Mouse (Mus musculus) CH12.LX (cell line): ENCODE results near the gene Hoxd1. TPM values are rescaled to one million over a fixed set of nuclear protein-coding genes. Genes with fewer than 3 reads are reported as not detected.

Experiments
- DNase-seq: peaks from one replicate; pipeline ENCODE4 v3.0.0-alpha.2; 2013; ENCODE audit errors: extremely low read depth
- H3K27ac ChIP-seq: 2 replicates; pipeline ENCODE4 v1.5.1; 2012; ENCODE audit warnings: low read depth, mild to moderate bottlenecking, control low read depth, moderate library complexity; ENCODE audit not compliant: insufficient read depth
- H3K27me3 ChIP-seq: replicated peaks from 2 replicates; pipeline ENCODE3; 2012; ENCODE audit warnings: inconsistent platforms
- H3K36me3 ChIP-seq, 2 experiments: replicated peaks in 1 of 2; 2 replicates each; pipeline versions ENCODE3 to v1.6.1; 2012; ENCODE audit warnings: inconsistent platforms in 1 of 2, low read length in 1 of 2, mild to moderate bottlenecking in 1 of 2, mixed read lengths in 1 of 2, moderate library complexity in 1 of 2; ENCODE audit not compliant: control insufficient read depth in 1 of 2, insufficient read depth in 1 of 2
- H3K4me1 ChIP-seq, 2 experiments: 2 replicates each; pipeline ENCODE4 v1.6.1; 2012; ENCODE audit warnings: inconsistent platforms in 1 of 2, moderate library complexity in 1 of 2; ENCODE audit not compliant: insufficient read depth in 2 of 2, control insufficient read depth in 1 of 2
- H3K4me2 ChIP-seq: 2 replicates; pipeline ENCODE4 v1.6.1; 2012; ENCODE audit warnings: low read depth, mild to moderate bottlenecking, control low read depth; ENCODE audit not compliant: poor library complexity, insufficient read depth, severe bottlenecking
- H3K4me3 ChIP-seq, 3 experiments: fragments of 150-350 bp in 1 of 3; sonication (generic) in 1 of 3; replicated peaks in 1 of 3; 2 replicates each; pipeline versions ENCODE3 to v1.5.1; 2011 to 2012; ENCODE audit warnings: low read depth in 2 of 3, low read length in 2 of 3, mild to moderate bottlenecking in 2 of 3, moderate library complexity in 2 of 3, control low read depth in 1 of 3, improper control_type of control experiment in 1 of 3, inconsistent platforms in 1 of 3, mixed read lengths in 1 of 3; ENCODE audit not compliant: poor library complexity in 1 of 3
- H3K79me2 ChIP-seq: replicated peaks from 2 replicates; pipeline ENCODE4 v1.6.1; 2012; ENCODE audit warnings: mild to moderate bottlenecking, moderate library complexity; ENCODE audit not compliant: control insufficient read depth, poor library complexity, insufficient read depth, severe bottlenecking; ENCODE audit errors: extremely low read depth
- H3K9ac ChIP-seq: 2 replicates; pipeline ENCODE4 v1.6.1; 2012; ENCODE audit warnings: low read depth, mild to moderate bottlenecking, control low read depth, moderate library complexity; ENCODE audit not compliant: insufficient read depth
- H3K9me3 ChIP-seq: replicated peaks from 2 replicates; pipeline ENCODE3; 2012; ENCODE audit warnings: low read length, inconsistent platforms, mixed read lengths
- BHLHE40 ChIP-seq: IDR thresholded peaks from 2 replicates; pipeline ENCODE4 v1.6.1; 2011; ENCODE audit warnings: mild to moderate bottlenecking, low read depth, low read length, improper control_type of control experiment
- CHD2 ChIP-seq: IDR thresholded peaks from 2 replicates; pipeline ENCODE4 v1.6.1; 2011; ENCODE audit warnings: low read length, improper control_type of control experiment
- E2F4 ChIP-seq: IDR thresholded peaks from 2 replicates; pipeline ENCODE4 v1.6.1; 2011; ENCODE audit warnings: low read depth, low read length, improper control_type of control experiment; ENCODE audit not compliant: insufficient replicate concordance
- GABPA ChIP-seq: IDR thresholded peaks from 2 replicates; pipeline ENCODE4 v1.6.1; 2012; ENCODE audit warnings: low read depth, low read length, improper control_type of control experiment, inconsistent platforms; ENCODE audit not compliant: insufficient replicate concordance
- HCFC1 ChIP-seq: IDR thresholded peaks from 2 replicates; pipeline ENCODE4 v1.6.1; 2012; ENCODE audit warnings: low read depth, mild to moderate bottlenecking, inconsistent platforms, low read length, improper control_type of control experiment
- JUND ChIP-seq: conservative IDR thresholded peaks from 2 replicates; pipeline ENCODE4 v1.6.1; 2011; ENCODE audit warnings: low read depth, low read length, improper control_type of control experiment
- MXI1 ChIP-seq: IDR thresholded peaks from 2 replicates; pipeline ENCODE4 v1.6.1; 2011; ENCODE audit warnings: mild to moderate bottlenecking, low read depth, low read length, improper control_type of control experiment
- NRF1 ChIP-seq: IDR thresholded peaks from 2 replicates; pipeline ENCODE4 v1.6.1; 2014; ENCODE audit warnings: low read depth, mild to moderate bottlenecking, inconsistent platforms, low read length, improper control_type of control experiment, moderate library complexity
- PAX5 ChIP-seq: IDR thresholded peaks from 2 replicates; pipeline ENCODE4 v1.6.1; 2012; ENCODE audit warnings: low read length, inconsistent platforms, mixed read lengths
- RAD21 ChIP-seq: IDR thresholded peaks from 2 replicates; pipeline ENCODE4 v1.6.1; 2011; ENCODE audit warnings: low read depth, mild to moderate bottlenecking, low read length, improper control_type of control experiment, moderate library complexity
- RCOR1 ChIP-seq: conservative IDR thresholded peaks from 2 replicates; pipeline ENCODE4 v1.6.1; 2012; ENCODE audit warnings: low read depth, mild to moderate bottlenecking, inconsistent platforms, low read length, improper control_type of control experiment
- SIN3A ChIP-seq: IDR thresholded peaks from 2 replicates; pipeline ENCODE4 v1.6.1; 2012; ENCODE audit warnings: low read length, improper control_type of control experiment, inconsistent platforms
- TBP ChIP-seq: conservative IDR thresholded peaks from 2 replicates; pipeline ENCODE4 v1.6.1; 2011; ENCODE audit warnings: low read depth, low read length, improper control_type of control experiment
- TCF12 ChIP-seq: IDR thresholded peaks from 2 replicates; pipeline ENCODE4 v1.6.1; 2014; ENCODE audit warnings: low read depth, mild to moderate bottlenecking, inconsistent platforms, low read length, improper control_type of control experiment
- USF1 ChIP-seq: IDR thresholded peaks from 2 replicates; pipeline ENCODE4 v1.6.1; 2014; ENCODE audit warnings: low read depth, mild to moderate bottlenecking, inconsistent platforms, low read length, improper control_type of control experiment
- ZKSCAN1 ChIP-seq: IDR thresholded peaks from 2 replicates; pipeline ENCODE4 v1.6.1; 2012; ENCODE audit warnings: low read depth, inconsistent platforms, low read length, improper control_type of control experiment, borderline replicate concordance
- ZNF384 ChIP-seq: IDR thresholded peaks from 2 replicates; pipeline ENCODE4 v1.6.1; 2012; ENCODE audit warnings: low read depth, low read length, improper control_type of control experiment, inconsistent platforms
- dilution Hi-C: fragments of 300-500 bp; cut with MboI; formaldehyde crosslinking; loops from 2 replicates; pipeline ENCODE4 v1.14.3; 2020; ENCODE audit warnings: low sequenced_read_pairs; ENCODE audit not compliant: extremely low pct_unique_long_range_greater_than_20kb, extremely low pct_ligation_motif_present
- in situ Hi-C: fragments of 300-500 bp; cut with MboI; formaldehyde crosslinking; loops from 3 replicates; pipeline ENCODE4 v1.14.3; 2019; ENCODE audit warnings: low sequenced_read_pairs, low pct_ligation_motif_present, low pct_unique_long_range_greater_than_20kb, mixed read lengths
- polyA plus RNA-seq: library from polyadenylated mRNA; unstranded; fragments of >175 nt; gene quantifications from 2 replicates; pipeline ENCODE4 v1.2.1, GENCODE M21; 2012; ENCODE audit warnings: low read depth; ENCODE audit not compliant: insufficient read length
- total RNA-seq, 2 experiments: library from RNA; depleted of rRNA; stranded (reverse); fragments of 300-350 nt in 1 of 2; fragments of >200 nt in 1 of 2; gene quantifications; 2 replicates each; pipeline ENCODE4 v1.2.3; 2012 to 2014

Hoxd1 gene
- total and polyA plus RNA-seq, 3 experiments = not detected

DNA sequence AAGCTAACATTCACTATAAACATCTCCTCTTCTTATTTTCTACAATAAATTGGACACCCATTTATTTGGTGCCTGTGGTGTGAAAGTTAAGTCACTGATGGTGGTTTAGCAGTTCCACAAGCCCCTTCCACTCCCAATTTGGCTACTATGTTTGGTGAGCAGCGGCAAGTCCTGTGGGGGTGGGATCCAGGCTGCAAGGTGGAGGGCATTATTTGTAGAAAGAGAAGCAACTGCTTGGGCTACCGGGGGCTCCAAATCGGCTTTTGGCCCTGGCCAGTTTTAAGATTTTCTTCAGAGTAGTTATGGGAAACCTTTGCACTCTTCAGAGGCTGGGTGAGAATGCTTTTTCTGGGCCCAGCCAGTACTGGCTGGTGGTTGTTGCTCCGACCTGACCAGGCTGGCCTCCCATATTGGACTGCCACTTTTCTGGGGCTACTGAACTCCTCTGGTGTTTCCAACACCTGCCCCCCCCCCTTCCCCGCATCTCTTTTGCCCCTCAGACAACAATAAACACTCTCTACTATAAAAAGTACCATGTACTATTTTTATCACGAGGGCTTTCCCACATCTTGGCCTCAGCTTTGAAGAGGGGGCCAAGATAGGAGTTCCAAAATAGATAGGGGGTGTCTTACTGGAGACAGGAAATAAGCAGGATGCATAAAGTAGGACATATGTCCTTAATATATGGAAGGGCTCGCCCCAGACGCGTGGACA lies 30.8 kb upstream of the Hoxd1 start (continued):
- TF ChIP-seq USF1 (no peak), E2F4 (no peak), ZKSCAN1 (no peak), SIN3A (peak; percentile 56), CHD2 (0 out of 2 replicates have a peak, but pooled peaks have one; percentile 13)

DNA sequence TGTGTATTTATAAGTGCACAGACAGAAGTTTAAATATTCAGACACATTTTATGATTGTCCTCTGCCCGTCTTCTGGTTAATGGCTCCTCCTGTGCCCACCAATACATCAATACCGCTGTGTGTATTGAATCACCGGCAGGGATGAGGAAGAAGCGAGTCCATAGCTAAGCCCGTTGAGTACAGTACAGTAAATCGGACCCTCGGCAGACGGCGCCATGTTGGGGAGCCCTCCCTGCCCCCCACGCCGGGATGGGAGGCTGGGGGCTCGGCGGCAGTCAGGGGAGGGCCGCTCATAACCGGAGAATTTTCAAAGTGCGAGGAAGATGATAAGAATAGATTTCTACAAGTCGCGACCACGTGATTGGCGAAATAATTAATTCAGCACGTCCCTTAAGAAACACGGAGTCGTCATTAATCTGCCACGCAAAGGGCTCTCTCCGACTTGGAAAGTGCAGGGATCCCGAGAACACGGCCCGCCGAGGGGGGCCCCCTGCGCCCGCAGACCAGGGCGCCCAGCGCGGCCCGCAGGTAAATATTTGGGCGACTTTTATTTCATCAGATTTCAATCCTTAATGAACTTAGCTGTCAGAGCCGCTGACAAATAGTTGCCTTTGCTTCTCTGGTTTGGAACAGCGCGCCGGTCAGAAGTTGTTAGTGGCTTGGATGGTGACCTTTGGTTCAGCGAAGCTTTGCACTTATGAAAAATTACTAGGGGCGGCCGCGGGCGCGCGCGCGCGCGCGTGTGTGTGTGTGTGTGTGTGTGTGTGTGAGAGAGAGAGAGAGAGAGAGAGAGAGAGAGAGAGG lies 30.1 kb upstream of the Hoxd1 start:
- peak overlapping the region; percentile 98 for H3K4me2 ChIP-seq
- dilution Hi-C loops = no loop called here
- TF ChIP-seq BHLHE40 = peak; percentile 38; the same call in 1 of the 2 replicates
- TF ChIP-seq TBP = no peak
- TF ChIP-seq SIN3A = peak; percentile 11
- 0 out of 2 replicates have a peak, but pooled peaks have one; percentile 29 for TF ChIP-seq NRF1
- TF ChIP-seq GABPA = no peak
- peak; percentile 22; the same call in 1 of the 2 replicates for TF ChIP-seq CHD2
- 0 out of 2 replicates have a peak, but pooled peaks have one; percentile 14 for TF ChIP-seq MXI1
- no peak for TF ChIP-seq RAD21
- no peak for TF ChIP-seq RCOR1
- TF ChIP-seq, all 38 proteins: peak for 5
- H3K9me3 ChIP-seq = peaks cover 16% of the 10 kb centered on the region
- peak overlapping the region; percentile 50 to 59 (median 59) for H3K4me3 ChIP-seq
- in situ Hi-C loops = no loop called here
- peaks cover 8 to 54% of the 10 kb centered on the region in 2 experiments; a peak in 2 of 4 replicates for H3K4me1 ChIP-seq
- DNase-seq = peak; percentile 27
- H3K79me2 ChIP-seq = peaks cover 25% of the 10 kb centered on the region
- H3K27me3 ChIP-seq = no peaks in the 10 kb centered on the region
- H3K36me3 ChIP-seq = peaks cover 15 to 34% of the 10 kb centered on the region in 2 experiments
- H3K9ac ChIP-seq = peak overlapping the region; percentile 96
- peak overlapping the region; percentile 92 for H3K27ac ChIP-seq

DNA sequence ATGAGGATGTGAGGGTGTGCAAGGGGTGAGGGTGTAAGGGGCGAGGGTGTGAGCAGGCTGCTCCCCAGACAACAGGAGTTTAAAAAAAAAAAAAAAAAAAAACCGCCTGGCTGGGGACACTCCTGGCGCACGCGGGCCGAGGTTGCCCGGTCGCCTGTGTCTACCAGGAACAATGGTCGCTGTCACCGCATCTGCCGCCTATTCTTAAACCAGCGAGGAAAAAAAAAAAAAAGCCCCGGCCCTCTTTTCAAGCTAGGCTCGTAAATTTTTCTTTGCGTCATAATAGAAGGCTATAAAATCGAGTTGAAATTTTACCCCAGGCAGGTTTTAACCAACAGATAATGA lies 29.5 kb upstream of the Hoxd1 start:
- Histone ChIP-seq H3K9ac (peak overlapping the region; percentile 96), H3K4me2 (peak overlapping the region; percentile 98), H3K4me1 (peaks cover 11 to 57% of the 10 kb centered on the region in 2 experiments), H3K27me3 (no peaks in the 10 kb centered on the region), H3K36me3 (peaks cover 10 to 28% of the 10 kb centered on the region in 2 experiments), H3K27ac (peak overlapping the region; percentile 92; the same call in 1 of the 2 replicates), H3K9me3 (peaks cover 16% of the 10 kb centered on the region), H3K79me2 (peaks cover 21% of the 10 kb centered on the region), H3K4me3 (peak overlapping the region; percentile 50 to 59 (median 59))
- DNase-seq = peak; percentile 41
- dilution Hi-C loops = no loop called here
- in situ Hi-C loops = no loop called here
- no peak for TF ChIP-seq E2F4
- no peak for TF ChIP-seq JUND
- TF ChIP-seq BHLHE40 = 0 out of 2 replicates have a peak, but pooled peaks have one; percentile 1
- TF ChIP-seq PAX5 = no peak
- peak; percentile 31; the same call in 1 of the 2 replicates for TF ChIP-seq MXI1
- TF ChIP-seq HCFC1 = 0 out of 2 replicates have a peak, but pooled peaks have one; percentile 8
- 0 out of 2 replicates have a peak, but pooled peaks have one; percentile 45 for TF ChIP-seq TCF12
- TF ChIP-seq ZNF384 = peak; percentile 83
- no peak for TF ChIP-seq ZKSCAN1
